Mouse (Mus musculus): ENCODE measurements around the gene Vamp9. TPM values are rescaled to one million over a fixed set of nuclear protein-coding genes. Genes with fewer than 3 reads are reported as not detected.

Vamp9 gene
- total RNA-seq, 4 experiments from 2014 or later, result not detected

- DNase-seq (ENCODE audit: low spot score in 2 of 2), result no peak
These were observed 35.9 kb downstream of the Vamp9 start for GRCm38 (mm10) chr5:99941776-99942502.

- no peak for DNase-seq (ENCODE audit: low spot score in 2 of 2)
These were observed 46.5 kb downstream of the Vamp9 start for GRCm38 (mm10) chr5:99952513-99952912.

GRCm38 (mm10) chr5:99953883-99954282 is 47.8 kb downstream of the Vamp9 start:
- DNase-seq (ENCODE audit: low spot score in 2 of 2), result no peak

GRCm38 (mm10) chr5:99958666-99959065 is 52.6 kb downstream of the Vamp9 start:
- no peak for DNase-seq (ENCODE audit: low spot score in 2 of 2)

GRCm38 (mm10) chr5:99959236-99959936 is 53.3 kb downstream of the Vamp9 start:
- no peak for DNase-seq (ENCODE audit: low spot score in 2 of 2)

- DNase-seq (ENCODE audit: low spot score in 2 of 2), result no peak
These were observed 53.9 kb downstream of the Vamp9 start for GRCm38 (mm10) chr5:99959960-99960359.

GRCm38 (mm10) chr5:99973941-99974340 is 67.9 kb downstream of the Vamp9 start:
- DNase-seq (ENCODE audit: low spot score in 2 of 2), result no peak

GRCm38 (mm10) chr5:99975061-99975460 is 69.0 kb downstream of the Vamp9 start:
- DNase-seq (ENCODE audit: low spot score in 2 of 2), result no peak

- DNase-seq (ENCODE audit: low spot score in 2 of 2), result no peak
These were observed 69.7 kb downstream of the Vamp9 start for GRCm38 (mm10) chr5:99975776-99976175.

- DNase-seq (ENCODE audit: low spot score in 2 of 2), result no peak
These were observed 70.4 kb downstream of the Vamp9 start for GRCm38 (mm10) chr5:99976334-99976955.

GRCm38 (mm10) chr5:99977516-99978301 is 71.7 kb downstream of the Vamp9 start:
- DNase-seq (ENCODE audit: low spot score in 2 of 2), result peak; percentile 25 to 52

- DNase-seq (ENCODE audit: low spot score in 2 of 2), result peak; percentile 88 to 95
These were observed 72.8 kb downstream of the Vamp9 start, which contains the start of the genes Hnrnpd and 4930524J08Rik for GRCm38 (mm10) chr5:99978699-99979442. Gene Hnrnpd (minus strand): TSS chr5:99978938. Gene 4930524J08Rik (plus strand): TSS chr5:99979061.

GRCm38 (mm10) chr5:99983452-99984061 is 77.5 kb downstream of the Vamp9 start:
- no peak for DNase-seq (ENCODE audit: low spot score in 2 of 2)

- DNase-seq (ENCODE audit: low spot score in 2 of 2), result no peak
These were observed 88.1 kb downstream of the Vamp9 start for GRCm38 (mm10) chr5:99994166-99994565.

- DNase-seq (ENCODE audit: low spot score in 2 of 2), result no peak
These were observed 88.6 kb downstream of the Vamp9 start for GRCm38 (mm10) chr5:99994680-99995079.

- no peak for DNase-seq (ENCODE audit: low spot score in 2 of 2)
These were observed 94.0 kb downstream of the Vamp9 start for GRCm38 (mm10) chr5:100000048-100000447.

- DNase-seq (ENCODE audit: low spot score in 2 of 2), result no peak
These were observed 94.4 kb downstream of the Vamp9 start for GRCm38 (mm10) chr5:100000500-100000899.
